Mouse (Mus musculus): ENCODE data around the gene Med14. TPM values are rescaled to one million over a fixed set of nuclear protein-coding genes. Genes with fewer than 3 reads are reported as not detected.
A peak's percentile ranks its signal among the peaks of the same experiment; 100 is the strongest.

Med14 gene
- polyA plus RNA-seq, 1 experiment from 2014 or later = 18.1 TPM

GRCm38 (mm10) chrX:12760501-12760900 lies 1.4 kb downstream of the Med14 start:
- ATAC-seq (ENCODE audit: low FRiP score, low read depth) = no peak
- WGBS = 29% methylated on average over 8 of the region's 8 CpGs
- peaks cover 5% of the 10 kb centered on the region; the same call in 1 of the 2 replicates for H3K27me3 ChIP-seq
- no peaks in the 10 kb centered on the region for H3K9me3 ChIP-seq
- no peak overlapping the region for H3K27ac ChIP-seq (replicated peaks)
- H3K4me2 ChIP-seq (replicated peaks) = peak overlapping the region; percentile 56
- no peaks in the 10 kb centered on the region for H3K36me3 ChIP-seq
- H3K4me1 ChIP-seq = 0 out of 2 replicates have a peak, but pooled peaks cover 8% of the 10 kb centered on the region
- peak overlapping the region; percentile 65 for H3K4me3 ChIP-seq
- H3K9ac ChIP-seq (replicated peaks) = peak overlapping the region; percentile 39

DNA sequence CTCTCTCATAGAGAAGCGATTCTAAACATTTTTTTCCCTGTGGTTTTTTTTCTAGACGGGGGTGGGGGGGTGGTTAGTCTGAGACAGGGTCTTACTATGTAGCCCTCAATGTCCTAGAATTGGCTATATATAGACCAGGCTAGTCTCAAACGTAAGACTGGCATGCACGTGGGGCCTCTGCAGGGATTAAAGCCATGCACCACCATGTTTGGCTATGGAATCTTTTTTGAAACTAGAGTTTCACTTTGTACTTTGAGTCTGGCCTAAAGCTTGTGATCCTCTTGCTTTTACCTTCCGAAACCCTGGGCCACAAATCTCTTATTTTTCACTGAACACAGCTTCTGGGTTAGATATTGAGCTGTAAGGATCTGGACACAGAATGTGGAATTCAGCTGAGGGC lies 2.2 kb downstream of the Med14 start:
- Histone ChIP-seq H3K4me2 (replicated peaks) (peak overlapping the region; percentile 56), H3K27me3 (peaks cover 5% of the 10 kb centered on the region; the same call in 1 of the 2 replicates), H3K27ac (replicated peaks) (no peak overlapping the region), H3K4me1 (0 out of 2 replicates have a peak, but pooled peaks cover 8% of the 10 kb centered on the region), H3K9ac (replicated peaks) (no peak overlapping the region), H3K36me3 (no peaks in the 10 kb centered on the region), H3K9me3 (no peaks in the 10 kb centered on the region), H3K4me3 (peak overlapping the region; percentile 65)
- ATAC-seq (ENCODE audit: low FRiP score, low read depth) = no peak
- WGBS = 50% methylated on average over 5 of the region's 5 CpGs

DNA sequence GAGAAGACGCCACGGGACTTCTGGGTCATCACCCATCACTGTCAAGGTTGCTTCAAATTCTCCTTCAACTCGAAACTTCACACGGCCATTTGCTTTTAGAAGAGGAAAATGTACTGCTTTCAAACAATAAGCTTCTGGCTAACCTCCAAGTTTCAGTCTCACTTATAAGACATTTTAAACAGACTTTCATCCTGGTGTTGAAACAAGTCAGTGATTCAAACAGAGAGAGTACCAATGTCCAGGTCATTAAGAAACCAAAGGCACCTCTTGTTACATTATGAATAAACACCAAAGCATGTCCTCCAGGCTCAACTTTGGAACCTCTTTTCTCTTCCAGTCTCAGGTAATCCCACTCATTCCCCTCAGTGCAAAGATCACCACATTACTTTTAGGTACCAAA lies 14.0 kb downstream of the Med14 start:
- no peak for ATAC-seq (ENCODE audit: low FRiP score, low read depth)
- Histone ChIP-seq H3K4me2 (replicated peaks) (no peak overlapping the region), H3K36me3 (0 out of 2 replicates have a peak, but pooled peaks cover 3% of the 10 kb centered on the region), H3K4me3 (no peak overlapping the region), H3K27ac (replicated peaks) (no peak overlapping the region), H3K4me1 (no peaks in the 10 kb centered on the region), H3K9me3 (no peaks in the 10 kb centered on the region), H3K9ac (replicated peaks) (no peak overlapping the region), H3K27me3 (no peaks in the 10 kb centered on the region)
- WGBS = 91% methylated on average over 4 of the region's 4 CpGs

GRCm38 (mm10) chrX:12746729-12747128 lies 15.1 kb downstream of the Med14 start:
- Histone ChIP-seq H3K4me2 (replicated peaks) (no peak overlapping the region), H3K9ac (replicated peaks) (no peak overlapping the region), H3K9me3 (no peaks in the 10 kb centered on the region), H3K4me3 (no peak overlapping the region), H3K4me1 (no peaks in the 10 kb centered on the region), H3K27me3 (no peaks in the 10 kb centered on the region), H3K36me3 (0 out of 2 replicates have a peak, but pooled peaks cover 3% of the 10 kb centered on the region), H3K27ac (replicated peaks) (no peak overlapping the region)
- 91% methylated on average over 3 of the region's 3 CpGs for WGBS
- no peak for ATAC-seq (ENCODE audit: low FRiP score, low read depth)

DNA sequence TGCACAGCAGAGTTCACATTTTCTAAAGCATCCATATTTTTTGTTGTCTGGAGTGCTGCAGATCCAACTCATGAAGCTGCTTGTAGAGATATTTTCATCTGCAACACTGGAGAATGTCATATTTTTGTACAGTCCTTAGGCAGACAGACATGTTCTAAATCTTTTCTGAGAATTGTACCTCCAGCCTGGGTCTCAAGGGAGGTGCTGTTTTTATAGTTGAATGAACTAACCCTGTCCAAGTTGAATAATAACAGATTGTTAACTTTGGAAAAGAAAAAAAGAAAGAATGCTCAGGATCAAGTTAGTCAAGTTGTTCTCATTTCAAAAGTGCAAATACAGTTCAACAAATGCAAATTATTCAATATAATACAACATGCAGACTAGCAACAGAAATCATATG lies 21.5 kb downstream of the Med14 start:
- no peak overlapping the region for H3K27ac ChIP-seq (replicated peaks)
- H3K9ac ChIP-seq (replicated peaks) = no peak overlapping the region
- no peak for ATAC-seq (ENCODE audit: low FRiP score, low read depth)
- no peak overlapping the region for H3K4me3 ChIP-seq
- H3K9me3 ChIP-seq = no peaks in the 10 kb centered on the region
- H3K27me3 ChIP-seq = no peaks in the 10 kb centered on the region
- peaks cover 7% of the 10 kb centered on the region; the same call in 1 of the 2 replicates for H3K36me3 ChIP-seq
- no peaks in the 10 kb centered on the region for H3K4me1 ChIP-seq
- H3K4me2 ChIP-seq (replicated peaks) = no peak overlapping the region

- Histone ChIP-seq H3K4me1 (no peaks in the 10 kb centered on the region), H3K36me3 (0 out of 2 replicates have a peak, but pooled peaks cover 23% of the 10 kb centered on the region), H3K27me3 (no peaks in the 10 kb centered on the region), H3K27ac (replicated peaks) (no peak overlapping the region), H3K9ac (replicated peaks) (no peak overlapping the region), H3K9me3 (no peaks in the 10 kb centered on the region), H3K4me2 (replicated peaks) (no peak overlapping the region), H3K4me3 (no peak overlapping the region)
- ATAC-seq (ENCODE audit: low FRiP score, low read depth) = no peak
- 91% methylated on average over 4 of the region's 4 CpGs for WGBS
Measured at GRCm38 (mm10) chrX:12716036-12716435, 45.8 kb downstream of the Med14 start.

- H3K9me3 ChIP-seq = no peaks in the 10 kb centered on the region
- H3K27me3 ChIP-seq = no peaks in the 10 kb centered on the region
- no peak overlapping the region for H3K4me3 ChIP-seq
- WGBS = 93% methylated on average over 7 of the region's 7 CpGs
- no peaks in the 10 kb centered on the region for H3K4me1 ChIP-seq
- H3K36me3 ChIP-seq = 0 out of 2 replicates have a peak, but pooled peaks cover 23% of the 10 kb centered on the region
- H3K4me2 ChIP-seq (replicated peaks) = no peak overlapping the region
- no peak overlapping the region for H3K27ac ChIP-seq (replicated peaks)
- H3K9ac ChIP-seq (replicated peaks) = no peak overlapping the region
- ATAC-seq (ENCODE audit: low FRiP score, low read depth) = no peak
Measured at GRCm38 (mm10) chrX:12713796-12714195, 48.1 kb downstream of the Med14 start.

GRCm38 (mm10) chrX:12686910-12687309 lies 75.0 kb downstream of the Med14 start:
- Histone ChIP-seq H3K4me2 (replicated peaks) (no peak overlapping the region), H3K9me3 (no peaks in the 10 kb centered on the region), H3K4me1 (no peaks in the 10 kb centered on the region), H3K27me3 (no peaks in the 10 kb centered on the region), H3K27ac (replicated peaks) (no peak overlapping the region), H3K4me3 (no peak overlapping the region), H3K9ac (replicated peaks) (no peak overlapping the region), H3K36me3 (peaks cover 17% of the 10 kb centered on the region)
- no peak for ATAC-seq (ENCODE audit: low FRiP score, low read depth)
- 82% methylated on average over 8 of the region's 8 CpGs for WGBS

DNA sequence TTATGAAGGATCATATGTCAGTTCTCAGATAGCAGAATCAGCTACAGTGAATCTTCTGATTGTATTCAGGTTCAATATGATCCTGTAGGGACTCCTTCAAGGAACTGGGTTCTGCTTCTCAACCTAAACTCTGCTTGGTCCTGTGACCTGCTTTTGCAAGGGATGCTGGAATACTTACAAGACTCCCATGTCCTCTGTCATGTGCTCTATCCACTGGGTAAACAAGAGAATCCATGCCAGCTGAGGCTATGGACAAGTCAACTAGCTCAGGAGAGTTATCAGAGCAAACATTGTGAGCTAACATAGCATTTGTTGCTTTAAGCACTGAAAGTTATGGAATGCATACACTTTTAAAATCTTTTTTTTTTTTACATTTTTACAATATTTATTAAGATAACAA lies 75.8 kb downstream of the Med14 start:
- no peaks in the 10 kb centered on the region for H3K27me3 ChIP-seq
- H3K27ac ChIP-seq (replicated peaks) = no peak overlapping the region
- H3K4me1 ChIP-seq = no peaks in the 10 kb centered on the region
- peaks cover 13% of the 10 kb centered on the region for H3K36me3 ChIP-seq
- no peak overlapping the region for H3K4me2 ChIP-seq (replicated peaks)
- H3K4me3 ChIP-seq = no peak overlapping the region
- H3K9me3 ChIP-seq = no peaks in the 10 kb centered on the region
- no peak for ATAC-seq (ENCODE audit: low FRiP score, low read depth)
- H3K9ac ChIP-seq (replicated peaks) = no peak overlapping the region

GRCm38 (mm10) chrX:12677396-12677795 lies 84.5 kb downstream of the Med14 start:
- Histone ChIP-seq H3K27ac (replicated peaks) (no peak overlapping the region), H3K4me2 (replicated peaks) (no peak overlapping the region)
- ATAC-seq (ENCODE audit: low FRiP score, low read depth) = no peak

DNA sequence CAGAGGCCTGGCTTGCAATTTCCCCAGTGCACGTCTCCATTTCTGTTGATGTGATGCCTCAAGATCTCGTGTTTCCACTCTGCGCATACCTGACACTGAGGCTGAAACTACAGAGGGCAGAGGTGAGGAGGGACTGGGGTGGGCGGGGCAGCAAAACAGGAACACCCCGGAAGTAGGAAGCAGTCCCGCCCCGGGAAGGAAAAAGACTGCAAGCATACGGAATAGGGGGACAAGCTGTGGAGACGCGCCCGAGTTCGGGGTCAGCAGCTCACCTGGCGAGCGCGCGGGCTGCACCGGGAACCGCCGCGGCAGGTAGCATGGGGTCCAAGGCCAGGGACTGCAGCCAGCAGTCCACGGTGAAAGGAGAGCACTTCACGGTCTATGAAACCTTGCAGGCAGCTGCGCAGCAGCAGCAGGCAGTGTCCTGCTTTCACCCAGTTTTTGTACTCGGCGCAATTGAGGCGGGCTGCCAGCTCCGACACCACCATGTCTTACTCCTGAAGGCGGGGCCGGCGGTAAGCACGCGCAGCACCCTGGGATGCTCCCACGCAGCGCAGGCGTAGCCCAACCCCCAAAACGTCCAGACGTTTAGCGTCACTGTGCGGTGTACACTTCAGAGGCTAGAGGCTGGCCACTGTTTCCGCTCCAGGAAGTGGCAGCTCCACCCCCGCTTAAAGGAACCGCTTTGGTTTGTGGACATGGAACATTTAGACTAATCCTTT lies 88.7 kb downstream of the Med14 start, which contains the start of gene 1810030O07Rik:
Gene 1810030O07Rik, minus strand, starts transcription at position 615 of the 722 bp plus-strand sequence.
- WGBS = 16% methylated on average over 42 of the region's 42 CpGs
- Histone ChIP-seq H3K4me2 (replicated peaks) (peak within 1 kb of the TSS; percentile 57), H3K4me1 (0 out of 2 replicates have a peak, but pooled peaks cover 3% of the 10 kb centered on the region), H3K4me3 (peak within 1 kb of the TSS; percentile 66), H3K9me3 (no peaks in the 10 kb centered on the region), H3K9ac (replicated peaks) (peak within 1 kb of the TSS; percentile 64), H3K36me3 (peaks cover 9% of the 10 kb centered on the region; the same call in 1 of the 2 replicates), H3K27me3 (peaks cover 5% of the 10 kb centered on the region; the same call in 1 of the 2 replicates), H3K27ac (replicated peaks) (peak within 1 kb of the TSS; percentile 68)
- ATAC-seq (ENCODE audit: low FRiP score, low read depth) = peak; percentile 99

More at GRCm38 (mm10) chrX:12677396-12677795, 84.5 kb downstream of the Med14 start:
- Histone ChIP-seq H3K9me3 (no peaks in the 10 kb centered on the region), H3K4me3 (no peak overlapping the region), H3K4me1 (0 out of 2 replicates have a peak, but pooled peaks cover 3% of the 10 kb centered on the region), H3K36me3 (no peaks in the 10 kb centered on the region), H3K9ac (replicated peaks) (no peak overlapping the region), H3K27me3 (peaks cover 5% of the 10 kb centered on the region; the same call in 1 of the 2 replicates)
- 38% methylated on average over 6 of the region's 6 CpGs for WGBS

- ATAC-seq (ENCODE audit: low FRiP score, low read depth) = no peak
- 74% methylated on average over 2 of the region's 2 CpGs for WGBS
- no peaks in the 10 kb centered on the region for H3K4me1 ChIP-seq
- no peak overlapping the region for H3K4me2 ChIP-seq (replicated peaks)
- no peak overlapping the region for H3K27ac ChIP-seq (replicated peaks)
- H3K9ac ChIP-seq (replicated peaks) = no peak overlapping the region
- no peak overlapping the region for H3K4me3 ChIP-seq
- H3K9me3 ChIP-seq = no peaks in the 10 kb centered on the region
- H3K36me3 ChIP-seq = peaks cover 37% of the 10 kb centered on the region
- no peaks in the 10 kb centered on the region for H3K27me3 ChIP-seq
Measured at GRCm38 (mm10) chrX:12653879-12654278, 108.0 kb downstream of the Med14 start.

Measured in midbrain, embryonic 12.5 days (tissue).